Mouse (Mus musculus) intestine, embryonic 15.5 days (tissue): ENCODE data around the gene Ctdspl2. TPM values are rescaled to one million over a fixed set of nuclear protein-coding genes. Genes with fewer than 3 reads are reported as not detected.
"Not testable (repeated sequence)": the region's sequence is repeated elsewhere in the genome, so short reads cannot be mapped to it uniquely, and the experiment has no call there.

Experiments
- ATAC-seq: fragments of 200-750 bp; cut with Nextera tagmentation; 2 replicates; pipeline ENCODE4 v1.8.0; 2017; ENCODE audit warnings: moderate TSS enrichment, moderate library complexity
- H3K27ac ChIP-seq: fragments of 300-500 bp; sonication (generic); 2 replicates; pipeline ENCODE4 v1.5.1; 2015; ENCODE audit warnings: mild to moderate bottlenecking, inconsistent platforms
- H3K27me3 ChIP-seq: fragments of 300-500 bp; sonication (generic); replicated peaks from 2 replicates; pipeline ENCODE4 v1.6.1; 2015; ENCODE audit warnings: inconsistent platforms
- H3K36me3 ChIP-seq: fragments of 300-500 bp; sonication (generic); 2 replicates; pipeline ENCODE4 v1.6.1; 2015; ENCODE audit warnings: inconsistent platforms
- H3K4me1 ChIP-seq: fragments of 300-500 bp; sonication (generic); replicated peaks from 2 replicates; pipeline ENCODE4 v1.6.1; 2015; ENCODE audit warnings: inconsistent platforms
- H3K4me2 ChIP-seq: fragments of 300-500 bp; sonication (generic); replicated peaks from 2 replicates; pipeline ENCODE4 v1.6.1; 2015; ENCODE audit warnings: mild to moderate bottlenecking, inconsistent platforms
- H3K4me3 ChIP-seq: fragments of 300-500 bp; sonication (generic); replicated peaks from 2 replicates; pipeline ENCODE4 v1.5.1; 2015; ENCODE audit warnings: inconsistent platforms
- H3K9ac ChIP-seq: fragments of 300-500 bp; sonication (generic); 2 replicates; pipeline ENCODE4 v1.6.1; 2015; ENCODE audit warnings: inconsistent platforms
- H3K9me3 ChIP-seq: fragments of 300-500 bp; sonication (generic); 2 replicates; pipeline ENCODE4 v1.6.1; 2016; ENCODE audit warnings: inconsistent platforms
- WGBS: fragments of 180-500 bp; shearing (Covaris S2); methylation state at CpG from one replicate; pipeline ENCODE4 v1.1.7; 2015; 5-methylcytosine and 5-hydroxymethylcytosine counted together
- polyA plus RNA-seq: library from polyadenylated mRNA; unstranded; fragments of >200 nt; fragmentation: Nextera tagmentation; extraction: Ambion mirVana; gene quantifications from 2 replicates; pipeline ENCODE4 v1.2.1, GENCODE M21; 2015

Ctdspl2 gene
- polyA plus RNA-seq: 36.3 and 46.8 TPM in 2 replicates

- Histone ChIP-seq H3K4me1 (peaks cover 5% of the 10 kb centered on the region; the same call in 1 of the 2 replicates), H3K4me3 (peak within 1 kb of the TSS; percentile 86), H3K9me3 (no peaks in the 10 kb centered on the region), H3K27me3 (no peaks in the 10 kb centered on the region), H3K36me3 (no peaks in the 10 kb centered on the region), H3K27ac (peak within 1 kb of the TSS; percentile 96), H3K4me2 (peak within 1 kb of the TSS; percentile 73), H3K9ac (peak within 1 kb of the TSS; percentile 97)
- peak; percentile 98 for ATAC-seq
- 0% methylated on average over 48 of the region's 48 CpGs for WGBS
These were observed at the start of gene Ctdspl2, which contains the start of gene Mageb3 for GRCm38 (mm10) chr2:121955765-121956223. Gene Ctdspl2 (plus strand): TSS chr2:121956001. Gene Mageb3 (minus strand): TSS chr2:121956092.

DNA sequence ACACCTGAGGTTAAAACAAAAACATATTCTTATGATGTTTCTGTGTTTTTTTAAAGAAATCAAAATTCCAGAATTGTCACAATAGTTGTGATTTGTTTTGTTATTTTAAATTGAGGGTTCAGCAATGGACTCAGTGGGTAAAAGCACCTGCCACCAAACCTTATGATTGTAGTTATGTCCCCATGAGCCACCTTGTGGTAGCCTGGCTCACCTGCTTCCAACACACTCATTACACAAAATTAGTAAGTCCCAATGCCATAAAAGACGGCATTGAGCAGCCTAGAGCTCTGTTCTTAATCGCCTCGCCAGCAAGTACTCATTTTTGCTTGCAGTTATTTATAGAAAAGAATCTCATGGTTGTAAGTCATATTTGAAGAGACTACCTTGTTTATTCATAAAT lies 45.8 kb upstream of the Ctdspl2 start:
- no peak for ATAC-seq
- peaks cover 2% of the 10 kb centered on the region; the same call in 1 of the 2 replicates for H3K36me3 ChIP-seq

GRCm38 (mm10) chr2:121916047-121916970 lies 39.5 kb upstream of the Ctdspl2 start:
- Histone ChIP-seq H3K9me3 (no peaks in the 10 kb centered on the region), H3K9ac (no peak overlapping the region), H3K36me3 (no peaks in the 10 kb centered on the region), H3K4me2 (no peak overlapping the region), H3K4me3 (no peak overlapping the region), H3K4me1 (no peaks in the 10 kb centered on the region), H3K27ac (no peak overlapping the region), H3K27me3 (no peaks in the 10 kb centered on the region)
- ATAC-seq: no peak
- 80% methylated on average over 5 of the region's 5 CpGs for WGBS

More for the DNA sequence above, 45.8 kb upstream of the Ctdspl2 start:
- no peak overlapping the region for H3K4me2 ChIP-seq
- no peaks in the 10 kb centered on the region for H3K9me3 ChIP-seq
- no peaks in the 10 kb centered on the region for H3K4me1 ChIP-seq
- H3K27ac ChIP-seq: no peak overlapping the region
- no peaks in the 10 kb centered on the region for H3K27me3 ChIP-seq
- no peak overlapping the region for H3K4me3 ChIP-seq
- WGBS: 75% methylated on average over 3 of the region's 3 CpGs
- H3K9ac ChIP-seq: no peak overlapping the region

DNA sequence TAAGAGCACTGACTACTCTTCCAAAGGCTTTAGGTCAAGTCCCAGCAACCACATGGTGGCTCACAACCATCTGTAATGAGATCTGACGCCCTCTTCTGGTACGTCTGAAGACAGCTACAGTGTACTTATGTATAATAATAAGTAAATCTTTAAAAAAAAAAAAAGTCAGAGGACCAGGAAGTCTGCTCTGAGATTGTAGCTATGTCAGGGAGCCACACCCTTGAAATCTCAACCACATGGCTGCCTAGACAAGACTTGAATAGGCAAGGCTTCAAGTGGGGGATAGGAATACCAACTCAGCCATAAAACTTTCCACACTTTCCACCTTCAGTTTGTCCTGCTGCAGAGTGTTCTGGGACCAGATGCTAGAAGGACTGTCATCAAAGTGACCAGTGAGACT lies 18.2 kb upstream of the Ctdspl2 start:
- H3K9me3 ChIP-seq, H3K4me2 ChIP-seq, H3K4me1 ChIP-seq, H3K9ac ChIP-seq, ATAC-seq, H3K4me3 ChIP-seq, H3K36me3 ChIP-seq, H3K27ac ChIP-seq, H3K27me3 ChIP-seq: not testable (repeated sequence)
- WGBS: 86% methylated on average over 2 of the region's 2 CpGs

DNA sequence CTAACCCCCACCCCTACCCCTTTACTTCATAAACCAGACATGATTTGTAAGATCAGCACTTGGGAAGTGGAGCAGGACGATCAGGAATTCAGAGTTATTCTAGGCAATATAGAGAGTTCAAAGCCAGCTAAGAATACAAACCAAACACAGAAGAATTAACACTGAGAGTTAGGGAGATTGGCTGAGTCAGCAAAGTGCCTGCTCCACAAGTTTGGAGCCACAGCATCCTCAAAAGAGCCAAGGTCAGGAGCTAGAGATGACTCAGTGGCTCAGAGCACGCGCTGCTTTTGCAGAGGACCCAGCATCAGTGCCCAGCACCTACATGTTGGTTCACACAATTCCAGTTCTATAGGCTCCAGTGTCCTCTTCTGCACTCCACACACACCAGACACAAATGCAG lies 12.4 kb upstream of the Ctdspl2 start:
- ATAC-seq: no peak
- H3K4me3 ChIP-seq: no peak overlapping the region
- no peaks in the 10 kb centered on the region for H3K27me3 ChIP-seq
- H3K9ac ChIP-seq: no peak overlapping the region
- H3K4me2 ChIP-seq: no peak overlapping the region
- no peaks in the 10 kb centered on the region for H3K9me3 ChIP-seq
- WGBS: 80% methylated on average over 3 of the region's 3 CpGs
- no peaks in the 10 kb centered on the region for H3K4me1 ChIP-seq
- no peaks in the 10 kb centered on the region for H3K36me3 ChIP-seq
- no peak overlapping the region for H3K27ac ChIP-seq

DNA sequence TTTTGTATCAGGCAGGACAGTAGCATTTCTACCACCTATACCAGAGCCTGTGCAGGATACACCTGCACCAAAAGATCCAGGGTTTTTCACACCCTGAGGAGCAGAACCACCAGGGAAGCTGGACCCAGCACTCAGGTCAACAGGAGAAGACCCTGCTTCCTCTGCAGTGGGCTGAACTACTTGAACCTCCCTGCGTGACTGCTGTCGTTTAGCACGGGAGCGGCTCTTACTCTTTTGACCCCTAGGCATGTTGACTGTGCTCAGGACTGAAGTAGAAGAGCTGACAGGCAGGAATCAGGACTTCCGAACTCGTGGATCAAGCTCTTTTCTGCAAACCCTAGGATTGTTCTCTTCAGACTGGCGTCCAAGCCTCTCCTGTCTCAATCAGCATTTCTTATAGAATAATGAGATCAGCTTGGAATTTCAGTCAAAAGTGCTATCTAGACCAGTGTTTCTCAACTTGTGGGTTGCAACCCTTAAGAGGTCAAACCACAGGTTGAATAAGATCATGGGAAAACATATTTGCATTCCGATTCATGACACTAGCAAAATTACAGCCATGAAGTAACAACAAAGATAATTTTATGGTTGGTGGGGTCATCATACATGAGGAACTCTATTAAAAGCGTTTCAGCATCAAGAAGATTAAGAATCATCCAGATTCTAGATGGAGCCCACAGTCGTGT lies 687 bp upstream of the Ctdspl2 start:
- peak overlapping the region; percentile 73 for H3K4me2 ChIP-seq
- H3K4me3 ChIP-seq: peak overlapping the region; percentile 86
- ATAC-seq: no peak
- peaks cover 5% of the 10 kb centered on the region; the same call in 1 of the 2 replicates for H3K4me1 ChIP-seq
- no peaks in the 10 kb centered on the region for H3K9me3 ChIP-seq
- H3K27me3 ChIP-seq: no peaks in the 10 kb centered on the region
- WGBS: 15% methylated on average over 10 of the region's 10 CpGs
- no peaks in the 10 kb centered on the region for H3K36me3 ChIP-seq
- H3K9ac ChIP-seq: peak overlapping the region; percentile 97
- H3K27ac ChIP-seq: peak overlapping the region; percentile 96

DNA sequence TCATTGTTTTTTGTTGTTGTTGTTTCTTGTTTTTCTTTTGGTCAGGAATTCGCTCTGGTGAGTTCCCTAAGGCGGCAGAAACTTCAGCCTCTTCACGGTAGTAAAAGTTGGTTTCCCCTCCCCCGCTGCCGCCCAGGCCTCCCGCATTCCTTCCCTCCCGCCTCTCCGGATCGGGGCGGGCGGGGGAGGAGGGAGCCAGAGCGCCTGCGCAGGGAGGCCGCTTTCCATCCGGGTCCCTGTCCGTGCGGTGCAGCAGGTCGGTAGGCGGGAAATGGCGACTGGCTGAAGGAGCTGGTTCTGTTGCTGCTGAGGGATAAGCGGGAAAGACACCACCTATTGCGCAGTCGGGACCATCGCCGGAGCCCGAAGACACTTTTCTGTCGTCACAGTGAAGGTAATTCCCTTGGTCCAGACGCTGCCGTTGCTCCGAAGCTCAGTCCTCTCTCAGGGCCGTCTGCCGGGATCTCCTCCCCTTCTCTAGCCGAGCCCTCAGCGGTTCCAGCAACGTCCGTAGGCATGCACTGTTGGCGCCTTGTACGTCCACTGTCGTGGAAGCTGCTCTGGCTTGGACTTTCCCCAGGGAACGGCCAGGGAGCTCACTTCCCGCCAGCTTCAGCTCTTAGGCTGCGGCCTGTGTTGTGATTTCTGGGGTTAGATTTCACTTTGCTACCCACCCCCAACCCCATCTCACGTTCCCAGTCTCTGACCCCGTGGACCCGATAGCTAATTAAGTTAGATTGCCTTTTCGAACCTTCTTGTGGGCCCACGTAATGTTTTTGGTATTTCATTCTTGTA lies 620 bp downstream of the Ctdspl2 start:
- peak; percentile 97 for ATAC-seq
- no peaks in the 10 kb centered on the region for H3K9me3 ChIP-seq
- H3K4me1 ChIP-seq: peaks cover 5% of the 10 kb centered on the region; the same call in 1 of the 2 replicates
- H3K36me3 ChIP-seq: no peaks in the 10 kb centered on the region
- peak overlapping the region; percentile 86 for H3K4me3 ChIP-seq
- H3K4me2 ChIP-seq: peak overlapping the region; percentile 73
- peak overlapping the region; percentile 97 for H3K9ac ChIP-seq
- under 1% methylated on average over 47 of the region's 47 CpGs for WGBS
- H3K27me3 ChIP-seq: no peaks in the 10 kb centered on the region
- H3K27ac ChIP-seq: peak overlapping the region; percentile 96

DNA sequence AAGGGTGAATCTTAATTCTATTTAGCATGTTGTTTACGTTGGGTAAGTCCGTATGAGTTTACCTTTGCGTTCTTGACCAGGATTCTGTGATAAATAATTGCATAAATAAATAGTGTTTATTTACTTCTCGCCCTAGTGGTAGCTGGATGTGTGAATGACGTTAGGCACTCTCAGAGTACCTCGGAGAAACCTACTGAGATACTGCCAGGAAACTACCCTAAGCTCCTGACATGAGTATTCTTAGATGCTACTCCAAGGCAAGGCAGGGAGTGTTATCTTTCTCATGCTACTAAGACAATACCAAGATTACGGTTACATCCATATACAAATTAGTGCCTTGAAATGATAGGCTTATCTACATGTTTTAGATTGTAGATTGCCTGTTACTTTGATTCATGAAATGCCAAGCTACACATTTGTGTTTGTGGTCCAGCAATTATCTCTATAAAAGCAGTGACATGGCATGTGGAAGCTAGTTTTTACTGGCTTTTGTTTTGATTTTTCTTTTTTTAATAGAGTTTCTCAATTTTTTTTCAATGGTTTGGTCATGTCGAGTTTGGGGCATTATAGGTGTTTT lies 1.5 kb downstream of the Ctdspl2 start:
- Histone ChIP-seq H3K9me3 (no peaks in the 10 kb centered on the region), H3K27ac (peak overlapping the region; percentile 96), H3K27me3 (no peaks in the 10 kb centered on the region), H3K4me1 (peaks cover 5% of the 10 kb centered on the region; the same call in 1 of the 2 replicates), H3K9ac (peak overlapping the region; percentile 97), H3K4me3 (peak overlapping the region; percentile 86), H3K4me2 (peak overlapping the region; percentile 73), H3K36me3 (no peaks in the 10 kb centered on the region)
- no peak for ATAC-seq
- WGBS: 6% methylated on average over 8 of the region's 8 CpGs

- 93% methylated on average over 1 of the region's 1 CpGs for WGBS
- Histone ChIP-seq H3K9ac (no peak overlapping the region), H3K4me3 (no peak overlapping the region), H3K9me3 (no peaks in the 10 kb centered on the region), H3K36me3 (no peaks in the 10 kb centered on the region), H3K27me3 (no peaks in the 10 kb centered on the region), H3K4me1 (no peaks in the 10 kb centered on the region), H3K27ac (no peak overlapping the region), H3K4me2 (no peak overlapping the region)
- ATAC-seq: no peak
These were observed 39.9 kb downstream of the Ctdspl2 start for GRCm38 (mm10) chr2:121995738-121996137.

- no peak for ATAC-seq
- H3K9me3 ChIP-seq: no peaks in the 10 kb centered on the region
- H3K27ac ChIP-seq: no peak overlapping the region
- peaks cover 4% of the 10 kb centered on the region; the same call in 1 of the 2 replicates for H3K36me3 ChIP-seq
- H3K4me1 ChIP-seq: no peaks in the 10 kb centered on the region
- 94% methylated on average over 3 of the region's 3 CpGs for WGBS
- no peaks in the 10 kb centered on the region for H3K27me3 ChIP-seq
- H3K9ac ChIP-seq: no peak overlapping the region
- H3K4me3 ChIP-seq: no peak overlapping the region
- H3K4me2 ChIP-seq: no peak overlapping the region
These were observed 53.0 kb downstream of the Ctdspl2 start for GRCm38 (mm10) chr2:122008832-122009231.

GRCm38 (mm10) chr2:122011441-122011840 lies 55.6 kb downstream of the Ctdspl2 start:
- Histone ChIP-seq H3K4me2 (no peak overlapping the region), H3K9ac (no peak overlapping the region), H3K27ac (no peak overlapping the region), H3K4me3 (no peak overlapping the region), H3K9me3 (no peaks in the 10 kb centered on the region), H3K27me3 (no peaks in the 10 kb centered on the region), H3K36me3 (peaks cover 4% of the 10 kb centered on the region; the same call in 1 of the 2 replicates), H3K4me1 (no peaks in the 10 kb centered on the region)
- no peak for ATAC-seq
- 92% methylated on average over 7 of the region's 7 CpGs for WGBS
